Mouse (Mus musculus): ENCODE measurements at regions not wholly inside any gene's neighbourhood (a gene's known extent, or its start where the extent isn't known, plus 50 kb on each side); places are given as distances from the start of the nearest gene placed in this dataset.
"Not testable (repeated sequence)": the region's sequence is repeated elsewhere in the genome, so short reads cannot be mapped to it uniquely, and the experiment has no call there.

DNA sequence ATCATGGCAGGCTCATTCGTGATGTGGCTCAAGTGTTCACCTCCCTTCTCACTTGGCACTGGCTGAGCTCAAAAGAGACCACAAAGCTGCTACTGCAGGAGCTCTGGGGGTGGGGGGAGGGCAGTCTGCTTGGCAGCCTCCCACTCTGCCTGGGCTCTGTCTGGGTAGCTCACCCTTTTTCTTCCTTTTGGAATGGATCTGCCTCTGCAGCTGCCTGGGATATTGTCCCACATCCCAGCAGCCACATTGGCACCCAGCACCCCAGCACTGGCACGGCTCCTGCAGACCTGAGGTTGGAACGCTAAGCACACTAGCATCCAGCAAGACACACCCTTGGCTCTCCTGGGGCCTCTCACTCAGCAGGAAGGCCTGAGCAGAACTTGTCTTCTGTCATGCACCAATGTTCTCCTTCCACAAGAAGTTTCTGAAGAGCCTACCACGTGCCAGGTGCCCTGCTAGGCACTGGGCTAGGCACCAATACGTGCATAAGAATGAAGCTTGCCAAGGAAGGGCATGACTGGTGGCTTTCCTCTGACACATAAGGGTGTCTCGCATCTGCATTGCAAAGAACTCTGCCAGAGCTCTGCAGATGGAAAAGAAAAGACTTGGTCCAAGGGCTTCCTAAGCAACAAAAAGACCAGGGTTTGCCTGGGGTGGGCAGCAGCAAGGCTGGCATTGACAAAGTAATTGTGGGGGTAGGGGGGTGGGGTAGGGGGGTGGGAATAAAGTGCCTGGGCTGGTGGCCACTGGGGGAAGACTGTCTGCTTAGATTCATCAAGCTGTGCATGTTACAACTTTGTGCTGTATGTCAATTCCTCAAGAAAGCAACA is 112.1 kb upstream of the Sipa1l1 start:
- not testable (repeated sequence) for DNase-seq (ENCODE audit: low spot score in 2 of 2)

DNA sequence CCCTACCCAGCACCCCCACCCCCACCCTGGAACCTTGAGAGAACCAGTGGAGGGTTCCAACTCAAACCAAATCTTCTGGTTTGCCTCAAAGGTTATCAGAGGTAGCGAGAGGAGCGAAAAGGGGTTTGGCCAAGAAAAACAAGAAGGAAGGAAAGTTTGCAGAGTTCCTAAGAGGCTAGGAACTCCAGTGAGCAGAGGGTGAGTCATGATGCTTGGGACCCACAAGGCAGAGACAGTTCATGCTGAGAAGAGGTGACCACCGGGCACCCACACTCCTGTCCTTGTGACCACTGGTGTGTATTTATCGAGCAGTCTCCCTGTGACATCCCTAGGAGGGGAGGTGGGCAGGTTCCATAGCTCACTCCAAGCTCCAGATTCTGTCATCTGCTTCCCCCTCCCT is 104.1 kb upstream of the Sipa1l1 start:
- peak in 1 of 2 experiments; percentile 2 for DNase-seq (ENCODE audit: low spot score in 2 of 2)

DNA sequence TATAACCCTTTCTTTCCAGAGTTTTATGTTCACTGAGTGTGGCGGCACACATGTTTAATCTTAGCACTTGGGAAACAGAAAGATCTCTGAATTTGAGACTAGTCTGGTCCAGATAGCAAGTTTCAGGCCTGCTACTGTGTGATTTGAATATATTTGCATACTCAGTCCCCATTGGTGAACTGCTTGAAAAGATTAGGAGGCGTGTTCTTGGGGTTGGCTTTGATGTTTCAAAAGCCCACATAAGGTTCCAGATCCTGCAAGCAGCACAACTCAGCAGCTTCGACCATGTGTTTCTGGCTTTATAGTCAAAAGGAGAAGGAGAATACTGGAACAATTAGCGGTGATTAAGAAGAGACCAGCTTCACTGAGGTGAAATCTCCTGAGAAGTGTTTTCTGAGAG is 102.3 kb upstream of the Sipa1l1 start:
- no peak for DNase-seq (ENCODE audit: low spot score in 2 of 2)

DNA sequence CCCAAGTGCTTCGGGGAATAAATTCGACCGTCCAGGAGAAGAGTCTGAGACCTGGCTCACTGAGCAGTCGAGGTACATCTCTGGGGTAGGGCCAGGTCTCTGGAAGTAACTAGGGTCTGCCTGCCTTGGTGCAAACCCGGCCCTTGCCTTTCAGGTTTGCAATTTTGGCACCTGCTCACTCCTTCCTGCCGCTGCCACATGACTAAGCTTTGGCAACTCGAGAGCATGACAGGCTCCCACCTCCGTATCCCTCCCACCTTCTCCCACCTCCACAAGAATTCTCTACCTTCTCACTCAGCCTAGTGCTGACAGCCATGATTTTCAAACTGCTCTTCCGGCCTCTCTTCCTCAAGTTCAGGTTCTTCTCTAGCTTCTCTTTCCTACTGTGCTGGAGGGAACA is 99.5 kb upstream of the Sipa1l1 start:
- DNase-seq (ENCODE audit: low spot score in 2 of 2) = no peak

DNA sequence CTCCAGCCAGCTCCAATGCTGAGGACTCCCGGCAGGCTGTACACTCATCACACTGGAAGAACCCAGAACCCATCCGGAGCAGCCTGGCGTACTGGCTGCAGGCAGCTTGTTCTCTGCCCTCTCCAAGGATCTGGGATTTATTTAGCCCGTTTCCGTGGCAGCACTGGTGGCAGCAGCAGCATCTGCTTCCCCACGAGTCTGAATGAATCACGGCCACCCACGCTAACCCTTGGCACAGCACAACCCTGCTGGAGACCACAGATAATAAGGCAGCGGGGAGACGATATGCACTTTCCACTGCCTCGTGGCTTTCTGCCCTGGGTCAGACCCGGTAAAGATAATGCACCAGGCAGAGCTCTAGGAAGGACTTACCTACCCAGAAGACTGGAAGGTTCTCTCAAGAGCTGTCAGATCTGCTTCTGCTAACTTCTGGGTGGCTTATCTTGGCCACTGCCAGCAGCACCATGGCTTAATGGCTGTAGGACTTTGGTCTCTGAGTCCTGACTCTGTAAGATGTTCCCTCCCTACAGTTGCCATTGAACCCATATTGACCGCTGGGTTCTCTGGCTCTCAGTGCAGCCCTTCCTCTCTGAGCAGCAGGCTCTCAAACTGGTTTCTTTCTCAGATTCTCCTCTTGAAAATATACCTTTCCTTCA is 96.2 kb upstream of the Sipa1l1 start:
- DNase-seq (ENCODE audit: low spot score in 2 of 2) = peak; percentile 61 to 78

DNA sequence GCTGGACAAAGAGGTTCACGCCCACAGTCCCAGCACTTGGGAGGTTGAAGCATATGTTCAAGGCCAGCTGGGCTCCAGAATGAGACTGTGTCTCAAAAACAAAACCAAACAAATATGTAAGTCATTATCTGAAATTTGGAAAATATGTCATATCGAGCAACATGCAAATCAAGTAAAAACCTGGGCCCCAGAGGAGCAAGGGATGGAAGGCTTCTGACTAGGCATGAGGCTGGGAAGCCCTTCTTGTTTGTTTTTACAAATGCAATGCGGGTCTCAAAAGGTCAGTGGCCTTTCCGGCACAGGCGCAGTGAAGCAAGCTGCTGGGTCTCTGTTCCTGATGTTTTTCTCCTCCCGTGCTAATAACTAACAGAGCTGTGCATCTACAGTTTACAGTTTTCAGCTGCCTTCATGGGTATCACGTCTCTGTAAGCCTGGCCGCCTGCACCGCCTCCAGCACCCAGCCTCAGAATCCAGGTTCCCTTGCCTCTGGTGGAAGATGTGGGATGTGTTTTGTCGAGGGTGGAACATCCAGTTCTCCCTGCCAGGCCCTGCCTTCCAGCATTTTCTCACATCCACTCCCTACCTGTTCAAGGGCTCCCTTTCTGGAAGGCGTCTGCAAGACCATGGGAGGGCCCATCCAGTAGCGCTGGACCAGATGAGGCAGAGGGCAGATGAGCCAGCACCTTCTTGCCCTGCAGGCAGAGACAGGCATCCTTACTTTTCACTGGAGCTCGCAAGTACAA is 93.5 kb upstream of the Sipa1l1 start:
- peak in 1 of 2 experiments; percentile 56 for DNase-seq (ENCODE audit: low spot score in 2 of 2)

DNA sequence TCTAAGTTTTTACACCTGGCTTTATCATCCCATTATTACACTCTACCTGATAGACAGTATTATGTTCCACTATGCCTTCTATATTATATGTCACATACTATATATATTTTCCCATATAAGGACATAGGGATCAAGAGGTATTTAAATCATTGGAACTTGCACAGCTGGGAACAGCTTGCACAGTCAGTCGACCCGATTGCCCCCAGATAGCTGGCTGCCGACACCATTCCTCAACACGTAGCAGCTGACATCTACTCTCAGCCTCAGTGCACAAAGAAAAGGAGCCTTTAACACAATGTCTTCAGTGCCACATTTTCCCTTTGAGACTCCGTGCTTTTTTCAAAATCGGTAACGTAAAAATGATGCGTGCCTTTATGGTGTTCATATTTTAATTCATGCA is 92.4 kb upstream of the Sipa1l1 start:
- DNase-seq (ENCODE audit: low spot score in 2 of 2) = no peak

DNA sequence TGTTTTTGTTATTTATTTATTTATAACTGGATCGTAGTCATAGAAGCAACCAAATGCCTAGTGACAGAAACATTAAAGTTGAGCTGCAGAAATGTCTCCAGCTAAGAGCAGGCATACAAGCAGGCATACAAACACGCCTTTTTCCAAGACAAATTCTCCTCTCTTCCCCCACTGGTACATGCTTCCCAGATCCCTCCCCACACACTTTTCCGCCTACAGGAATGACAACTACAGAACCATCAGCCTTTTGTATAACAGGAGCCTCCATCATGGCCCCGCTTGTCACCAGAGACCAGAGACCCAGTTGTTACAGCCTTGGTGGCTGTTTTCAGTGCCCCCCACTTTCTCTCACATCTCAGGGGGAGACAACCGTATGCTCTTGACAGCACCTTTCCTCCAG is 91.2 kb upstream of the Sipa1l1 start:
- no peak for DNase-seq (ENCODE audit: low spot score in 2 of 2)

DNA sequence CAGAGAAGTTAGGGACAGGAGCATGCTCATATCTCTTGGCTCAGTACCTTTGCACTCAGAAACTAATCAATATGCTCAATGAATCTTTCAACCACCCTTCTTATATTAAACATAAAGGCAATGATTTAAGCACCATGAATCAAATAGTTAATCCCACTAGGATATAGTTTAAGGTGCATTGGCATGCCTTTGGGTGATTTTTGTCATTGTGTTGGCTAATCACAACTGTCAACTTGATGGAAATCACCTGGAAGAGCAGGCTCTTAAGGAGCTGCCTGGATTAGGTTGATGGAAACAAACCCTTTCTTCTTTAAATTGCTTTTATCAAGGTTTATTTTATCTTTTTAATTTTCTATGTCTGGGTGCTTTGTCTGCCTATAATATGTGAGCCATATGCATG is 90.4 kb upstream of the Sipa1l1 start:
- DNase-seq (ENCODE audit: low spot score in 2 of 2) = no peak

DNA sequence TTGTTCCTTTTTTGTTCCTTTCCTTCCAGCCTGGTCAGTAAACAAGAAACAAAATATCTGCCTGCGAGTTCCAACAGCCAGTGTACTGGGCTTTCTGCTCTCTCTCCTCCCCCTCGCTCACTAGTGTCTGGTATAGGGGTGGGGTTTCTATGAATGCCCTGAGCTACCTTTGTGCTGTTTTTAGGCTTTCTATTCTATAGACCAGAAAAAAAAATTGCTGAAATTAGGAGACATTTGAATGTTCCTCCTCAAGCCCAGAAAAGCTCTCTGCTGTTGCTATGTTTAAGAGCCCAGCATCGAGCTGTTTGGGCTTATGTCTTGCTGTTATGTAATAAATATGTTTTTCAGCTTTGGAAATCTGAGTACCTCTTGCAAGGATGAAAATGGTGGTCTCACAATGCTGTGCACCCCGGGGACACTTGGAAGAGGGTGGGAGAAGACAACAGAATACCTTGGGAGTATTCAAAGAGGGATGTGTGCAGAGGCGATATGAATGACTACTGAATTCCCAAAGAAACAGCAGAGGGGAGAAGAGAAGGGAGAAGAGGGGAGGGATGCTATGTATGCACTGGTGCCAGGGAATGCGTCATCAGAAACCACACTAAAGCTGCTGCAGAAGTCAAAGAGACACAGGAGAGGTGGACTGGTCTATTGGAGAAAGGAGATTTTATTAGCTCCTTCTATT is 88.8 kb upstream of the Sipa1l1 start:
- no peak for DNase-seq (ENCODE audit: low spot score in 2 of 2)

DNA sequence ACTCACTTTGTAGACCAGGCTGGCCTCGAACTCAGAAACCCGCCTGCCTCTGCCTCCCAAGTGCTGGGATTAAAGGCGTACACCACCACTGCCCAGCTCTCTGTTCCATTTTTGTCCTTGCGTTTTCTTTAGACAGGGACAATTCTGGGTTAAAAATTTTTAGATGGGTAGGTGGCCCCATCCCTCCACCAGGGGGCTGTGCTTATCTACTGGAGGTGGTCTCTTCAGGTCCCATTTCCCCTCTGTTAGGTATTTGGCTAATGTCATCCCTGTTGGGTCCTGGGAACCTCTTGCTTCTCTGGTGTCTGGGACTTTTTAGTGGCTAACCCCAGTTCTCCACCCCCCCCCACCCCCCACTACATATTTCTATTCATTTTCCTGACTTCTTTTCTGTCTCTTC is 86.5 kb upstream of the Sipa1l1 start:
- DNase-seq (ENCODE audit: low spot score in 2 of 2) = not testable (repeated sequence)

DNA sequence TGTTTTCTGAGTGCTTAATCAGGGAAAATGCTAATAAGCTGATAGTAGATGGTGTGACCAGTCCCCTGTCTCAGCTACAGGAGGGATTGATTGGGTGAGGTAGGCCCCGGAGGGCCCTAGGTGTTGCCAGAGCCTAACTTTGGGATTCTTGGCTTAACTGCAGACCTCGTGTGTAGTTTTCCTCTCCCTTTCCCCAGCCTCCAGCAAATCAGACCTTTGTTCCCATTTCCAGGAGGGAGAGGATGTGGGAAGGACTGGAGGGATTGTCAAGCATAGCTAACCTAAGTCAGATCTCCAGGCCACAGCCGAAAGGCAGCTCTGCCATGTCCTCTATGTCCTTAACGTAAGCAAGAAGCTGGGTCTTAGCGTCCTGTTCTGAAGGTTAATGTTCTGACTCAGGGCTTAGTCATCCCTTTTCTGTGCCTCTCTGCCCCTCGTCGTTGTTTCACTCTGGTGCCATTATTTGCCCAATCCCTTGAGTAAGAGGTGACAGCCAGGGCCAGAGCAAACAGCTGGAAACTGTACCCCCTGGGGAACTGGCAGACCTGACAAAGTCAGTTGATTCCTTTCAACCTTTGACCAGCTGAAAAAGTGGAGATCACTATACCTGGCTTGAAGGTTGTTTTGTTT is 83.2 kb upstream of the Sipa1l1 start:
- DNase-seq (ENCODE audit: low spot score in 2 of 2) = no peak

DNA sequence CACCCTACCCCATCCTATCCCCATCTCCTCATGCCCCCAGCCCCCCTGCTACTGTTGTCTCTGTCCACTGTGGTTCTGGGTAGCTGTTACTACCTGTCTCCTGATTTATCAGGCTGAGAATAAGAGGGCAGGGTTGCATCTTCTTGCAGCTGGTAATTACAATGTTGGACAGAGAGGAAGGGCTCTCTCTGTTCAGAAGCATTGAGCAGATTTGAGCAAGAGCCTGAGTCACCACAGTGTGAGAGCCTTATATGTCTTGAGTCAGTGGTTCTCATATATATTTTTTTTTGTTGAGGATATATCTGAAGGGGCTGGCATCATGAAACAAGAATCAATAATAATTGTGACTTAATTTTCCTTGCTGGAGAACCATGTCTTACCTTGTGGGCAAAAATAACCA is 82.7 kb upstream of the Sipa1l1 start:
- no peak for DNase-seq (ENCODE audit: low spot score in 2 of 2)

DNA sequence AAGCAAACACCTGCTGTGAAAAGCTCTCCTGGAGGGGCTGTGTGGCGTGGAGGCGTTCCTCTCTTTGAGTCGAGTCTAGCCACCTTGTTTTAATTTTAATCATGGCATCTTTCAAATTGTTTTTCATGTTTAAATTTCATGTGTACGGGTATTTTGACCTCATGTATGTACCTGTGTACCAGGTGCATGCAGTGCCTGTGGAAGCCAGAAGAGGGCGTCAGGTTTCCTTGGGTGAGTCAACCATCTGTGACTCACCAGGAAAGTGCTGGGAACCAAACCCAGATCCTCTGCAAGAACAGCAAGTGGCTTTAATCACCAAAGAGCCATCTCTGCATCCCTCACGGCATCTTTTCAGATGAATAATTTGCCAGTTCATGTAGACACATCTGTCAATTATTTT is 79.8 kb upstream of the Sipa1l1 start:
- no peak for DNase-seq (ENCODE audit: low spot score in 2 of 2)

DNA sequence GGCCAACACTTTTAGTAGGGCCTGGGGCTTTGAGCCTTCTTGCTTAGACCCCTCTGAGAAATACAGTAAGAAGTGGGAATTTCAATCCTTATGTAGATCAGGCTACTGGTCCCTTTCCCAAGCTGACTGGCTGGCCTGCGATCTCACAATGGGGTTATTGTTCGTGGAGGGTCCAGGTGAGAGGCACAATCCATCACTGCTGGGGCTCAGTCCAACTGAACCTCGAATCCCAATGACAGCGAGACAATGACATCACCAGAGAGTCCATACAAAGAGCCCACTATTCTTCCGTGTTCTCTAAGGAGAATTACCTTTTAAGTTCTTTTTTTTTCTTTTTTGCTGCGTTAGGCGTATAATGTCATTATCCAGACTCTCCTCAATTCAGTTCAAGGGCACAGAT is 75.8 kb upstream of the Sipa1l1 start:
- no peak for DNase-seq (ENCODE audit: low spot score in 2 of 2)

DNA sequence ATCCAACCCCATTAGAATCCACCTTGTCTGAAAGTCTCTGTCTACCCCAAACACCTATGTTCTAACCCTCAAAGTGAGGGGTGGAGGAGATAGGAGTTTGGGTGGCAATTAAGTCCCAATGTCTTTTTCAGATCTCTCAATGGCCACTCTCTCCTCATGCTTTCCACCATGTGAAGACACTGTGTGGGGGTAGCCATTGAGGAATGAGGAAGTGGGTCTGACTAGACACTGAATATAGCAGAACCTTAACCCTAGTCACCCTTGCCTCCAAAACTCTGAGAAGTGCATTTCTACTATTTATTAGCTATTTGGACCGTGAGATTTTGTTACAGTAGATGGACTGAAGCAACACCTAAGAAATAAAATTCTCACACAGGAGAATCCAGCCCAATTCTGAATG is 73.7 kb upstream of the Sipa1l1 start:
- DNase-seq (ENCODE audit: low spot score in 2 of 2) = no peak

DNA sequence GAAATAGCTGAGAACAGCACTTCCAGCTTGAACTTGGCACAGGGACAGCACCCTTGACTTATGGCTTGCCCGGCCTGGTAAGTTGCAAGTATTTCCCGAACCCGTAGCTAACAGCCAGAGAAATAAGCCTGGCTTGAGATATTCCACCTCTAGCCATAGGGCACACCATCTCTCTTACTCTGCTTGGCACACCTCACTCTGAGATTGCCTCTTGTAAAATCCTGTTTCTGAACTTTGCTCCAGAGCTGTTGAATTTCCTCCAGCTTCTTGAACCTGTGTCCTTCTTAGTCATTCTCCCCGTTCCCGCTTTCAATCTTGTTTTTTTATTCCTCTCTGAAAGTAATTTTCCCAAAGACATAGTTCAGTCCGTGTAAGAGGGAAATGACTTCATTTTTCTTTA is 72.0 kb upstream of the Sipa1l1 start:
- DNase-seq (ENCODE audit: low spot score in 2 of 2) = no peak

DNA sequence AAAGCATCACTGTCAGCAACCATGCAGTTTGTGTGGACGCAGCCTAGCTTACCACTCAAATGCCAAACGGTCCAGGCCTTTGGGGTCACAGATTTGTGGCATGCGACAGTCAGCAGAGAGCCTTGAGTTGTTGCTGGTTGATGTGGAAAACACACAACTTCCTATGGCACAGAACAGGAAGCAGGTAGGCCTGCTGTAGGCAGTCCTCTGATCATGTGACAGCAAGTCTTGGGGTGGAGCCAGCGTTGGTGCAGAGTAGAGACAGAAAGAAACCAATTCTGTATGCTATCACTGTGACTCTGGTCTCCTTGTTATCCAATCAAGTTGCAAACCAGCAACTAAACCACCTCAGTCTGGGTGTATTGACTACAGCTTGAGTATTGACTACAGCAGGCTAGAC is 71.5 kb upstream of the Sipa1l1 start:
- no peak for DNase-seq (ENCODE audit: low spot score in 2 of 2)

DNA sequence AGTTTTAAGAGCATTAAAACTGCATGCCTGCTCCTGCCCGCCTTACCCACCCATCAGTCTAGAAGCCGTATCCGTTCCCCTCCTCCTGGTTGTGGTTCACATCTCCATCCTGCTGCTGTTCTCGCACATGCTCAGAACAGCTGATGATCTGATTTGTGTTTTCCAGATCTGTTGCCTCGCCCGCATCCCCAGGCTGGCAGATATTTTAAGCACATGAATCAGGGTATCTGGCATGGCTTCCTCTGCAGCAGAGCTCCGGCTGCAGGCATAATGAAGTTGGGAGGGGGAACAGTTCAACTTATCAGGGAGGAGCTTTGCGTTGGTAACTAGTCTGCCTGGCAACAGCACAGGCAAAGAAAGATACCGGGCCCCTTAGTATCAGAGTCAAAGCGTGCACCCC is 64.9 kb upstream of the Sipa1l1 start:
- peak; percentile 32 to 64 for DNase-seq (ENCODE audit: low spot score in 2 of 2)

DNA sequence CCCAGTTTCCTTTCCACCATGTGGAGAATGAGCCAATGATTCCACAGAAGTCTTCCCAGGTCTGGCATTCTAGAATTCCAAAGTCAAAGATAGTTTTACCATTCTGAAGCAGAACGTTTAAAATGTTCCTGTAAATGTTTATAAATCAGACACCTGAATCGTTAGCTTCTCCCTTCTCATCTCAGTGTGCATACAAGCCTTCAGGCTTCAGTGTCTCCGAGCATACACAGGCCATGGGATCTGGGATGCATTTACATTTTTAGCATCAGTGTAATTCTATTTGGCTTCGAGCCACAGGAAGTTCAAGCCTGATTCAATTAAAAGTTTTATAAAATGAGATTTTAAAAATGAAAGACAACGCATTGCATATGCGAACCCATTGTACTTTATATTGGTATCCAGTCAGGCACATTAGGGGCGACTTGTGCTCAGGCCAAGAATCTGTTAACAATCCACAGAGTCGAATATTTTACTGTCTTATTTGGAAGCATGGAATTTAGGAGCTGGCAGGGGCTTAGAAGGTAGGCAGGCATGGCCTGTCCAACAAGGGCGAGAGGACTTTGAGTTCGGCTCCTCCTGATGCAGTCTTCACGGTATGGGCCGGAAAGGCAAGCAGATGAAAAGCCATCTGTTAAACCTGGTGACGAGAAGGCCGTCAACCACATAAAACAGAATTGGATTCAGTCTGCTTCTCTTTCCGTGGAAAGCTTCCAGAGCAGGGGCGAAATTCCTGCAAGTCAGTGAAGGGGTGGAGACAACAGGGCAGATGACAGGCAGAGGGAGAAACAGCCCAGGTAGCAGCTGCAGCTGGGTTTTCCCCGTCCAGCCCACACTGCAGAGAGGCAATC is 63.7 kb upstream of the Sipa1l1 start:
- DNase-seq (ENCODE audit: low spot score in 2 of 2) = peak; percentile 42 to 45

DNA sequence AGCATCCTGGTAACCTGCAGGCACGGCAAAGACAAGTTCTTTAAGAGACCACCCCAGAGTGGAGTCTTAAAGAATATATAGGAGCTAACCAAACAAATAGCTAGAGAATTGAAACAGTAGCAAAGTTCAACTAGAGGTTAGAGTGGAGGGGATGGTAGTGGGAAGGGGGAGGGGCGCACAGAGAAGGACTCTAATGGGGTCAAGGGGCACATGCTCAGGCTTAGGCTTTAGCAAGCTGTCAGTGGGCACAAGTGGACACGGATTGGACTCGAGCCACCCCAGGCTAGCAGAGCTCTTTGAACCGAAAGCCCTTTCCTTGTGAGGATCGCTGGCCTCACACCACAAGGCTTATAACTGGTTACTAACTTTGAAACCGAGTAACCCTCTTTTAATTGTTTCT is 53.4 kb upstream of the Sipa1l1 start:
- no peak for DNase-seq (ENCODE audit: low spot score in 2 of 2)

All from frontal cortex, postnatal 25 days (tissue).